Mouse (Mus musculus): ENCODE measurements around the gene Cd164. TPM values are rescaled to one million over a fixed set of nuclear protein-coding genes. Genes with fewer than 3 reads are reported as not detected.

The Cd164 gene
- polyA plus RNA-seq, 1 experiment from 2014 or later, result 225 TPM

- Histone ChIP-seq H3K27me3 (ENCODE audit: control insufficient read depth, insufficient read depth, low read length) (no peaks in the 10 kb centered on the region), H3K4me2 (ENCODE audit: low read length) (peak overlapping the region; percentile 100), H3K4me1 (ENCODE audit: control insufficient read depth in 2 of 2, insufficient read depth in 2 of 2, low read length in 2 of 2) (peaks cover 6 to 17% of the 10 kb centered on the region in 2 experiments; a peak in 3 of 4 replicates), H3K4me3 (ENCODE audit: control insufficient read depth in 1 of 2, insufficient read depth in 1 of 2, low read depth in 1 of 2, low read length in 2 of 2) (peak overlapping the region; percentile 54 to 62), H3K27ac (replicated peaks in 1 of 2; ENCODE audit: control insufficient read depth in 1 of 2, insufficient read depth in 1 of 2, low read depth in 2 of 2, low read length in 2 of 2) (no peak overlapping the region), H3K9ac (ENCODE audit: low read length) (peak overlapping the region; percentile 78), H3K36me3 (ENCODE audit: control insufficient read depth, insufficient read depth, low read length) (peaks cover 48% of the 10 kb centered on the region), H3K9me3 (ENCODE audit: control insufficient read depth, low read length) (no peaks in the 10 kb centered on the region)
- 43% methylated on average over 7 of the region's 7 CpGs for WGBS
- no peak for ATAC-seq (ENCODE audit: insufficient number of reproducible peaks, insufficient read depth, low FRiP score, low read depth)
Observed at GRCm38 (mm10) chr10:41488877-41489276, 30.3 kb upstream of the Cd164 start.

GRCm38 (mm10) chr10:41489294-41489693 lies 29.9 kb upstream of the Cd164 start:
- Histone ChIP-seq H3K27ac (replicated peaks in 1 of 2; ENCODE audit: control insufficient read depth in 1 of 2, insufficient read depth in 1 of 2, low read depth in 2 of 2, low read length in 2 of 2) (no peak overlapping the region; a peak in 1 of 4 replicates), H3K9ac (ENCODE audit: low read length) (peak overlapping the region; percentile 78), H3K4me1 (ENCODE audit: control insufficient read depth in 2 of 2, insufficient read depth in 2 of 2, low read length in 2 of 2) (peaks cover 6 to 17% of the 10 kb centered on the region in 2 experiments; a peak in 3 of 4 replicates), H3K4me2 (ENCODE audit: low read length) (peak overlapping the region; percentile 100), H3K9me3 (ENCODE audit: control insufficient read depth, low read length) (no peaks in the 10 kb centered on the region), H3K36me3 (ENCODE audit: control insufficient read depth, insufficient read depth, low read length) (peaks cover 43% of the 10 kb centered on the region), H3K4me3 (ENCODE audit: control insufficient read depth in 1 of 2, insufficient read depth in 1 of 2, low read depth in 1 of 2, low read length in 2 of 2) (peak overlapping the region; percentile 54 to 62), H3K27me3 (ENCODE audit: control insufficient read depth, insufficient read depth, low read length) (no peaks in the 10 kb centered on the region)
- 28% methylated on average over 8 of the region's 8 CpGs for WGBS
- ATAC-seq (ENCODE audit: insufficient number of reproducible peaks, insufficient read depth, low FRiP score, low read depth), result no peak

GRCm38 (mm10) chr10:41489708-41490517 lies 29.3 kb upstream of the Cd164 start, which contains the start of the genes Smpd2 and Ppil6:
Smpd2 (minus strand) TSS chr10:41490369.
Ppil6 (plus strand) TSS chr10:41490439.
- under 1% methylated on average over 50 of the region's 50 CpGs for WGBS
- peak; percentile 89 for ATAC-seq (ENCODE audit: insufficient number of reproducible peaks, insufficient read depth, low FRiP score, low read depth)

GRCm38 (mm10) chr10:41490518-41490873 lies 28.7 kb upstream of the Cd164 start:
- no peak for ATAC-seq (ENCODE audit: insufficient number of reproducible peaks, insufficient read depth, low FRiP score, low read depth)
- Histone ChIP-seq H3K36me3 (ENCODE audit: control insufficient read depth, insufficient read depth, low read length) (peaks cover 31% of the 10 kb centered on the region), H3K9ac (ENCODE audit: low read length) (peak overlapping the region; percentile 78), H3K4me3 (ENCODE audit: control insufficient read depth in 1 of 2, insufficient read depth in 1 of 2, low read depth in 1 of 2, low read length in 2 of 2) (peak overlapping the region; percentile 54 to 62), H3K27me3 (ENCODE audit: control insufficient read depth, insufficient read depth, low read length) (no peaks in the 10 kb centered on the region), H3K27ac (replicated peaks in 1 of 2; ENCODE audit: control insufficient read depth in 1 of 2, insufficient read depth in 1 of 2, low read depth in 2 of 2, low read length in 2 of 2) (no peak overlapping the region), H3K4me2 (ENCODE audit: low read length) (peak overlapping the region; percentile 100), H3K4me1 (ENCODE audit: control insufficient read depth in 2 of 2, insufficient read depth in 2 of 2, low read length in 2 of 2) (peaks cover 6 to 17% of the 10 kb centered on the region in 2 experiments; a peak in 3 of 4 replicates), H3K9me3 (ENCODE audit: control insufficient read depth, low read length) (no peaks in the 10 kb centered on the region)
- WGBS, result under 1% methylated on average over 29 of the region's 29 CpGs

More at GRCm38 (mm10) chr10:41489708-41490517, 29.3 kb upstream of the Cd164 start, which contains the start of the genes Smpd2 and Ppil6:
- peak within 1 kb of the TSS; percentile 54 to 62 for H3K4me3 ChIP-seq (ENCODE audit: control insufficient read depth in 1 of 2, insufficient read depth in 1 of 2, low read depth in 1 of 2, low read length in 2 of 2)
- no peaks in the 10 kb centered on the region for H3K9me3 ChIP-seq (ENCODE audit: control insufficient read depth, low read length)
- H3K27ac ChIP-seq (replicated peaks in 1 of 2; ENCODE audit: control insufficient read depth in 1 of 2, insufficient read depth in 1 of 2, low read depth in 2 of 2, low read length in 2 of 2), result peak within 1 kb of the TSS; percentile 28 to 80
- H3K27me3 ChIP-seq (ENCODE audit: control insufficient read depth, insufficient read depth, low read length), result no peaks in the 10 kb centered on the region
- peaks cover 6 to 17% of the 10 kb centered on the region in 2 experiments; a peak in 3 of 4 replicates for H3K4me1 ChIP-seq (ENCODE audit: control insufficient read depth in 2 of 2, insufficient read depth in 2 of 2, low read length in 2 of 2)
- peak within 1 kb of the TSS; percentile 100 for H3K4me2 ChIP-seq (ENCODE audit: low read length)
- peak within 1 kb of the TSS; percentile 78 for H3K9ac ChIP-seq (ENCODE audit: low read length)
- H3K36me3 ChIP-seq (ENCODE audit: control insufficient read depth, insufficient read depth, low read length), result peaks cover 37% of the 10 kb centered on the region

GRCm38 (mm10) chr10:41491111-41491510 lies 28.1 kb upstream of the Cd164 start:
- Histone ChIP-seq H3K4me3 (ENCODE audit: control insufficient read depth in 1 of 2, insufficient read depth in 1 of 2, low read depth in 1 of 2, low read length in 2 of 2) (no peak overlapping the region; a peak in 1 of 4 replicates), H3K4me1 (ENCODE audit: control insufficient read depth in 2 of 2, insufficient read depth in 2 of 2, low read length in 2 of 2) (peaks cover 6 to 17% of the 10 kb centered on the region in 2 experiments; a peak in 3 of 4 replicates), H3K36me3 (ENCODE audit: control insufficient read depth, insufficient read depth, low read length) (peaks cover 25% of the 10 kb centered on the region), H3K9ac (ENCODE audit: low read length) (no peak overlapping the region), H3K27ac (replicated peaks in 1 of 2; ENCODE audit: control insufficient read depth in 1 of 2, insufficient read depth in 1 of 2, low read depth in 2 of 2, low read length in 2 of 2) (no peak overlapping the region), H3K27me3 (ENCODE audit: control insufficient read depth, insufficient read depth, low read length) (no peaks in the 10 kb centered on the region), H3K9me3 (ENCODE audit: control insufficient read depth, low read length) (no peaks in the 10 kb centered on the region), H3K4me2 (ENCODE audit: low read length) (peak overlapping the region; percentile 100)
- 59% methylated on average over 4 of the region's 4 CpGs for WGBS
- no peak for ATAC-seq (ENCODE audit: insufficient number of reproducible peaks, insufficient read depth, low FRiP score, low read depth)

- no peak overlapping the region for H3K4me2 ChIP-seq (ENCODE audit: low read length)
- peaks cover 3 to 10% of the 10 kb centered on the region in 2 experiments for H3K4me1 ChIP-seq (ENCODE audit: control insufficient read depth in 2 of 2, insufficient read depth in 2 of 2, low read length in 2 of 2)
- no peak for ATAC-seq (ENCODE audit: insufficient number of reproducible peaks, insufficient read depth, low FRiP score, low read depth)
- H3K36me3 ChIP-seq (ENCODE audit: control insufficient read depth, insufficient read depth, low read length), result no peaks in the 10 kb centered on the region
- H3K9me3 ChIP-seq (ENCODE audit: control insufficient read depth, low read length), result no peaks in the 10 kb centered on the region
- 40% methylated on average over 4 of the region's 4 CpGs for WGBS
- peak overlapping the region in 1 of 2 experiments; percentile 29; a peak in 1 of 4 replicates for H3K27ac ChIP-seq (replicated peaks in 1 of 2; ENCODE audit: control insufficient read depth in 1 of 2, insufficient read depth in 1 of 2, low read depth in 2 of 2, low read length in 2 of 2)
- H3K27me3 ChIP-seq (ENCODE audit: control insufficient read depth, insufficient read depth, low read length), result no peaks in the 10 kb centered on the region
- H3K4me3 ChIP-seq (ENCODE audit: control insufficient read depth in 1 of 2, insufficient read depth in 1 of 2, low read depth in 1 of 2, low read length in 2 of 2), result no peak overlapping the region
- H3K9ac ChIP-seq (ENCODE audit: low read length), result no peak overlapping the region
Observed at GRCm38 (mm10) chr10:41500941-41501340, 18.3 kb upstream of the Cd164 start.

- ATAC-seq (ENCODE audit: insufficient number of reproducible peaks, insufficient read depth, low FRiP score, low read depth), result no peak
- no peak overlapping the region for H3K27ac ChIP-seq (replicated peaks in 1 of 2; ENCODE audit: control insufficient read depth in 1 of 2, insufficient read depth in 1 of 2, low read depth in 2 of 2, low read length in 2 of 2)
- no peak overlapping the region for H3K4me2 ChIP-seq (ENCODE audit: low read length)
- H3K4me1 ChIP-seq (ENCODE audit: control insufficient read depth in 2 of 2, insufficient read depth in 2 of 2, low read length in 2 of 2), result peaks cover 3 to 10% of the 10 kb centered on the region in 2 experiments
- no peak overlapping the region for H3K9ac ChIP-seq (ENCODE audit: low read length)
- H3K9me3 ChIP-seq (ENCODE audit: control insufficient read depth, low read length), result no peaks in the 10 kb centered on the region
- H3K27me3 ChIP-seq (ENCODE audit: control insufficient read depth, insufficient read depth, low read length), result no peaks in the 10 kb centered on the region
- no peak overlapping the region for H3K4me3 ChIP-seq (ENCODE audit: control insufficient read depth in 1 of 2, insufficient read depth in 1 of 2, low read depth in 1 of 2, low read length in 2 of 2)
- 96% methylated on average over 1 of the region's 1 CpGs for WGBS
- H3K36me3 ChIP-seq (ENCODE audit: control insufficient read depth, insufficient read depth, low read length), result no peaks in the 10 kb centered on the region
Observed at GRCm38 (mm10) chr10:41504996-41505395, 14.2 kb upstream of the Cd164 start.

Data from heart, embryonic 14.5 days (tissue).